Mouse (Mus musculus): ENCODE results near the gene Vmn2r118. TPM values are rescaled to one million over a fixed set of nuclear protein-coding genes. Genes with fewer than 3 reads are reported as not detected.

The Vmn2r118 gene
- not detected in 2 replicates for polyA plus RNA-seq (2016; fragmentation: Nextera tagmentation; extraction: Ambion mirVana)

DNA sequence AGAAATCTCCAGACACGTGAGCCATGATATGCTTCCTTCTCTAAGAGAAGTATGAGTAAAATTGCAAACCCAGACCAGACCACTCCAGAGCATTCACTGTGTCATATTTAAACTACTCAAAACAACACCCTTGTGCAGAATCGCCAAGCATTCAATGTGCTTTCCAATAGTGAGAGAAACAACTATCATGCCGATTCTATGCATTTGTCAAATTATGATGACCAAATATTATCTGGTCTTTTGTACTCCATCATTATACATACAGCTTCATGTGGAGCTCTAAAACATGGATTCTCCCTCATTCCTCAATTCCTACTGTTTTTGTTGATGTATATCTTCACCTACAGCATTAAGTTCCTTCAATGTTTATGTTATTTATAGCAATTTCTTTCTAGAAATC lies at the start of gene Vmn2r118:
TSS of gene Vmn2r118 (minus strand) at position 101 of the 400 bp plus-strand sequence.
- no peaks in the 10 kb centered on the region for H3K4me1 ChIP-seq
- ATAC-seq, result no peak
- no peak within 1 kb of the TSS for H3K27ac ChIP-seq
- H3K9me3 ChIP-seq (replicated peaks), result no peaks in the 10 kb centered on the region
- 63% methylated on average over 3 of the region's 3 CpGs for WGBS (ENCODE audit: insufficient replicate concordance)
- no peaks in the 10 kb centered on the region for H3K36me3 ChIP-seq
- no peak within 1 kb of the TSS for H3K9ac ChIP-seq
- no peak within 1 kb of the TSS for H3K4me2 ChIP-seq
- H3K4me3 ChIP-seq, result no peak within 1 kb of the TSS
- no peaks in the 10 kb centered on the region for H3K27me3 ChIP-seq (replicated peaks)

GRCm38 (mm10) chr17:55661099-55661498 lies 36.1 kb upstream of the Vmn2r118 start:
- ATAC-seq, result peak; percentile 99
- WGBS (ENCODE audit: insufficient replicate concordance), result 27% methylated on average over 2 of the region's 2 CpGs

GRCm38 (mm10) chr17:55590838-55591237 lies 34.2 kb downstream of the Vmn2r118 start:
- no peaks in the 10 kb centered on the region for H3K4me1 ChIP-seq
- H3K36me3 ChIP-seq, result no peaks in the 10 kb centered on the region
- ATAC-seq, result no peak
- no peak overlapping the region for H3K4me2 ChIP-seq
- H3K9ac ChIP-seq, result no peak overlapping the region
- WGBS (ENCODE audit: insufficient replicate concordance), result 42% methylated on average over 1 of the region's 1 CpGs
- no peak overlapping the region for H3K4me3 ChIP-seq
- H3K27ac ChIP-seq, result no peak overlapping the region
- H3K9me3 ChIP-seq (replicated peaks), result no peaks in the 10 kb centered on the region; the same call in 1 of the 2 replicates
- no peaks in the 10 kb centered on the region for H3K27me3 ChIP-seq (replicated peaks)

More at GRCm38 (mm10) chr17:55661099-55661498, 36.1 kb upstream of the Vmn2r118 start:
- H3K27me3 ChIP-seq (replicated peaks), result no peaks in the 10 kb centered on the region
- H3K9ac ChIP-seq, result no peak overlapping the region
- peaks cover 17% of the 10 kb centered on the region for H3K4me1 ChIP-seq
- no peak overlapping the region for H3K4me3 ChIP-seq
- H3K9me3 ChIP-seq (replicated peaks), result no peaks in the 10 kb centered on the region
- peak overlapping the region; percentile 37 for H3K4me2 ChIP-seq
- H3K36me3 ChIP-seq, result peaks cover 41% of the 10 kb centered on the region
- H3K27ac ChIP-seq, result peak overlapping the region; percentile 62

DNA sequence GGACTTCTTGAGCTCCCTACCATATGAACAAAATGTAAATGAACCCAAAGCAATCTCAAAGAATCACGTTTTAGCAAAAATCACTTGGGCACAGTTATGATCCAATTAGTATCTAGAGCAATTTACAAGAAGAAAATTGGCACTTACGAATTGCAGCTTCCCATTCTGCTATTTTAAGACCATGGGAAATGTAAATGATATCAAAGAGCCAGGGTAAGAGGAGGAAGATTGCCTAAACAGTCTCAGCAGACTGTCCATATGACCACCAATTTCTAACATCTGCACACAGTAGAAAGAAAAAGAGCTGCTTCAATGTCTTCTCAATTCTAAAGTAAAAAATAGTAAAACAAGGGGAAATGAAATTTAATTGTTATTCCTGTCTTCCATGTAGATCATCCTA lies 63.2 kb downstream of the Vmn2r118 start:
- no peak for ATAC-seq
- no peak overlapping the region for H3K4me3 ChIP-seq
- H3K4me2 ChIP-seq, result no peak overlapping the region
- H3K9ac ChIP-seq, result no peak overlapping the region
- no peaks in the 10 kb centered on the region for H3K36me3 ChIP-seq
- no peak overlapping the region for H3K27ac ChIP-seq
- H3K27me3 ChIP-seq (replicated peaks), result no peaks in the 10 kb centered on the region
- 35% methylated on average over 2 of the region's 2 CpGs for WGBS (ENCODE audit: insufficient replicate concordance)
- H3K4me1 ChIP-seq, result no peaks in the 10 kb centered on the region
- H3K9me3 ChIP-seq (replicated peaks), result no peaks in the 10 kb centered on the region

- no peaks in the 10 kb centered on the region for H3K9me3 ChIP-seq (replicated peaks)
- H3K4me2 ChIP-seq, result no peak overlapping the region
- H3K27me3 ChIP-seq (replicated peaks), result no peaks in the 10 kb centered on the region
- H3K4me3 ChIP-seq, result no peak overlapping the region
- no peaks in the 10 kb centered on the region for H3K4me1 ChIP-seq
- ATAC-seq, result no peak
- no peak overlapping the region for H3K9ac ChIP-seq
- H3K27ac ChIP-seq, result no peak overlapping the region
- H3K36me3 ChIP-seq, result no peaks in the 10 kb centered on the region
- 50% methylated on average over 1 of the region's 1 CpGs for WGBS (ENCODE audit: insufficient replicate concordance)
Measured at GRCm38 (mm10) chr17:55548476-55548875, 76.5 kb downstream of the Vmn2r118 start.

Other genes starting within 250 kb of the Vmn2r118 start
- gene St6gal2, start 179.8 kb downstream of the Vmn2r118 start, polyA plus RNA-seq (2016; fragmentation: Nextera tagmentation; extraction: Ambion mirVana), result 0.07 and 0.11 TPM in 2 replicates
- gene Pot1b, start 87.4 kb upstream of the Vmn2r118 start, polyA plus RNA-seq (2016; fragmentation: Nextera tagmentation; extraction: Ambion mirVana), result 6.0 and 7.2 TPM in 2 replicates
- 0.75 and 1.1 TPM in 2 replicates for gene Adgre4, start 124.8 kb upstream of the Vmn2r118 start, polyA plus RNA-seq (2016; fragmentation: Nextera tagmentation; extraction: Ambion mirVana)

Measured in liver, embryonic 12.5 days (tissue).